Comparison of ENCODE assay signal across 9 mouse cellular contexts in the genomic region with DNA sequence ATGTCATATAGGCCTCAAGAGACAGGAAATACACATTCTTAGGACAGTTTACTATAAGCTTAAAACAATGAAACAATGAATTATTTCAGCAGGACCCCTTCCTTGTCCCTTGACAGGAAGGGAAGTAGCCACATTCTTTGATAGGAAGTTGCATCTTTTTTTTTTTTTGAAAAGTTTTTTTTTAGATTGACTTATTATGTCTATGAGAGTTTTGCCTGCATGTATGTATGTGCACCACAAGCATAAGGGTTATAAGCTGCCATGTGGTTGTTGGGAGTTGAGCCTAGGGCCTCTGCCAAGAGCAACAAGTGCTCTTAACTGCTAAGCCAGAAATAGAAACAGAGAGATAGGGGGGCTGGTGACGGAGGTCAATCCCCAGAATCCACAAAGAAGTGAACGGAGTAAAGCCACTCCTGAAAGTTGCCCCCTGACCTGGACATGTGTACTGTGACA. TPM values are rescaled to one million over a fixed set of nuclear protein-coding genes. Genes with fewer than 3 reads are reported as not detected.
A peak's percentile ranks its signal among the peaks of the same experiment; 100 is the strongest.
DNase-seq lines count a peak whose midpoint lies in the region; ATAC-seq and TF ChIP-seq lines count a peak whose summit lies in the region.
"Had no signal": no experiment of that assay in that cellular context is flagged by ENCODE, and none has a peak within 500 bp of the region (broad histone marks: within the 10 kb centered on the region; RNA-seq: fewer than 3 reads in every experiment).

No protein-coding gene starts in this region.

- H3K4me2 ChIP-seq in hindbrain, postnatal 0 days (ENCODE audit: low read depth, low read length): no peak overlapping the region
- H3K4me2 ChIP-seq in hindbrain, embryonic 12.5 days (replicated peaks): no peak overlapping the region

- H3K4me1 ChIP-seq in hindbrain, postnatal 0 days (ENCODE audit: insufficient read depth, low read length): no peaks in the 10 kb centered on the region
- H3K4me1 ChIP-seq in hindbrain, embryonic 12.5 days: no peaks in the 10 kb centered on the region
- peaks cover 35% of the 10 kb centered on the region for H3K4me1 ChIP-seq in lung, adult 2 months (ENCODE audit: control insufficient read depth, insufficient read depth, low read length)

- peaks cover 62% of the 10 kb centered on the region for H3K36me3 ChIP-seq in hindbrain, postnatal 0 days (ENCODE audit: insufficient read depth, low read length)
- H3K36me3 ChIP-seq in hindbrain, embryonic 12.5 days: peaks cover 68% of the 10 kb centered on the region
- peaks cover 55% of the 10 kb centered on the region for H3K36me3 ChIP-seq in macrophage (ENCODE audit: inconsistent target)

- no peak for DNase-seq in hindbrain, postnatal 0 days (ENCODE audit: low spot score)
- DNase-seq in lung, postnatal 36 days: peak; percentile 46
- DNase-seq in lung, adult 2 months: no peak
- no peak for DNase-seq in adrenal gland, postnatal 4 days (ENCODE audit: low spot score in 2 of 2)
- no peak for DNase-seq in ovary, postnatal 10 days (ENCODE audit: low spot score)
- DNase-seq: adrenal gland, adult 8-10 months had no signal

- H3K9me3 ChIP-seq in hindbrain, postnatal 0 days (ENCODE audit: low read length): no peaks in the 10 kb centered on the region
- H3K9me3 ChIP-seq in hindbrain, embryonic 12.5 days (replicated peaks): no peaks in the 10 kb centered on the region

- no peaks in the 10 kb centered on the region for H3K27me3 ChIP-seq in hindbrain, postnatal 0 days (ENCODE audit: insufficient read depth, low read length)
- no peaks in the 10 kb centered on the region for H3K27me3 ChIP-seq in hindbrain, embryonic 12.5 days

- no peak overlapping the region for H3K4me3 ChIP-seq in hindbrain, postnatal 0 days (ENCODE audit: low read length)
- H3K4me3 ChIP-seq in hindbrain, embryonic 12.5 days: no peak overlapping the region
- H3K4me3 ChIP-seq in lung, adult 2 months (replicated peaks; ENCODE audit: extremely low read depth, low read depth, low read length): no peak overlapping the region
- H3K4me3 ChIP-seq in macrophage (ENCODE audit: inconsistent target): no peak overlapping the region

- peaks cover 3% of the 10 kb centered on the region; the same call in 1 of the 2 replicates for H3K79me2 ChIP-seq in macrophage (ENCODE audit: inconsistent target)

- no peak for TF ChIP-seq POLR2A in lung, adult 2 months (IDR thresholded peaks at IDR 0.05; ENCODE audit: borderline replicate concordance, extremely low read depth, low read depth, low read length)

- H3K9ac ChIP-seq in hindbrain, postnatal 0 days (replicated peaks; ENCODE audit: low read length): no peak overlapping the region
- H3K9ac ChIP-seq in hindbrain, embryonic 12.5 days: no peak overlapping the region

- no peak for ATAC-seq in hindbrain, postnatal 0 days
- no peak for ATAC-seq in hindbrain, embryonic 12.5 days (ENCODE audit: low FRiP score)
- 0 out of 2 replicates have a peak, but pooled peaks have one; percentile 10 for ATAC-seq in common myeloid progenitor, adult 5-6 weeks (replicated peaks; ENCODE audit: low read depth, poor library complexity, severe bottlenecking)

- 76% methylated on average over 2 of the region's 2 CpGs for WGBS in hindbrain, postnatal 0 days
- WGBS in hindbrain, embryonic 12.5 days: 78% methylated on average over 2 of the region's 2 CpGs
- WGBS in lung, adult 2 months: 20% methylated on average over 2 of the region's 2 CpGs
- WGBS in macrophage (ENCODE audit: missing documents): 15% methylated on average over 2 of the region's 2 CpGs

- no peak for TF ChIP-seq CTCF in hindbrain, postnatal 0 days (IDR thresholded peaks at IDR 0.05; ENCODE audit: low read depth)
- TF ChIP-seq CTCF in lung, adult 2 months (IDR thresholded peaks at IDR 0.05; ENCODE audit: insufficient read depth, low read length): no peak

- H3K27ac ChIP-seq in hindbrain, postnatal 0 days: 0 out of 2 replicates have a peak overlapping the region, but pooled peaks have one; percentile 6
- no peak overlapping the region for H3K27ac ChIP-seq in hindbrain, embryonic 12.5 days
- peak overlapping the region; percentile 69 for H3K27ac ChIP-seq in macrophage

RNA-seq across cellular contexts. Expression of a gene that starts 6.7 kb away (rescaled TPM):
- 52.1 and 53.2 TPM in 2 replicates for total RNA-seq in hindbrain, postnatal 0 days (2014; rRNA removed)
- polyA plus RNA-seq in hindbrain, postnatal 0 days (2015; fragmentation: Nextera tagmentation; extraction: Ambion mirVana): 38.8 and 43.9 TPM in 2 replicates
- 28.7 and 30.3 TPM in 2 replicates for polyA plus RNA-seq in hindbrain, embryonic 12.5 days (2016; fragmentation: Nextera tagmentation; extraction: Ambion mirVana)
- 96.6 and 130 TPM in 2 replicates for polyA plus RNA-seq in lung, adult 2 months (2012; rRNA removed)
- 24.0 and 36.3 TPM in 2 replicates for total RNA-seq in common myeloid progenitor, adult 5-6 weeks (2017)
- 100 to 1,000 TPM in 17 of 26 experiments, 10 to 100 TPM in 9; 32.1 to 200 (median 143) TPM for total RNA-seq in macrophage (2018; cell fraction: chromatin; rRNA removed)
- total RNA-seq in macrophage (2018; cell fraction: cytosol; rRNA removed): 10 to 100 TPM; 29.2 to 51.8 (median 41.0) TPM
- total RNA-seq in macrophage (2018; cell fraction: nucleus; rRNA removed): 100 to 1,000 TPM in 12 of 26 experiments, 10 to 100 TPM in 14; 30.5 to 167 (median 94.2) TPM
- 20.3 to 48.0 TPM (median 38.4 TPM) in 3 replicates for polyA plus RNA-seq in macrophage (2018)
- total RNA-seq in adrenal gland, postnatal 4 days (2021): 10 to 100 TPM; 59.8 to 64.4 TPM

RNA-seq across cellular contexts. Expression of a gene that starts 26.2 kb away (rescaled TPM):
- 20.5 and 22.4 TPM in 2 replicates for total RNA-seq in hindbrain, postnatal 0 days (2014; rRNA removed)
- 9.3 and 9.5 TPM in 2 replicates for polyA plus RNA-seq in hindbrain, postnatal 0 days (2015; fragmentation: Nextera tagmentation; extraction: Ambion mirVana)
- polyA plus RNA-seq in hindbrain, embryonic 12.5 days (2016; fragmentation: Nextera tagmentation; extraction: Ambion mirVana): 18.7 and 19.3 TPM in 2 replicates
- polyA plus RNA-seq in lung, adult 2 months (2012; rRNA removed): 216 and 256 TPM in 2 replicates
- total RNA-seq in common myeloid progenitor, adult 5-6 weeks (2017): 19.5 and 22.3 TPM in 2 replicates
- 100 to 1,000 TPM; 148 to 797 (median 256) TPM for total RNA-seq in macrophage (2018; cell fraction: chromatin; rRNA removed)
- 100 to 1,000 TPM in 2 of 26 experiments, 10 to 100 TPM in 24; 62.7 to 107 (median 85.7) TPM for total RNA-seq in macrophage (2018; cell fraction: cytosol; rRNA removed)
- total RNA-seq in macrophage (2018; cell fraction: nucleus; rRNA removed): 100 to 1,000 TPM in 23 of 26 experiments, 10 to 100 TPM in 3; 87.8 to 217 (median 136) TPM
- 62.9 to 77.4 TPM (median 64.6 TPM) in 3 replicates for polyA plus RNA-seq in macrophage (2018)
- total RNA-seq in adrenal gland, postnatal 4 days (2021): 100 to 1,000 TPM; 122 to 132 TPM

RNA-seq across cellular contexts. Expression of a gene that starts 36.2 kb away (rescaled TPM):
- 90.7 and 91.4 TPM in 2 replicates for total RNA-seq in hindbrain, postnatal 0 days (2014; rRNA removed)
- 95.9 and 109 TPM in 2 replicates for polyA plus RNA-seq in hindbrain, postnatal 0 days (2015; fragmentation: Nextera tagmentation; extraction: Ambion mirVana)
- polyA plus RNA-seq in hindbrain, embryonic 12.5 days (2016; fragmentation: Nextera tagmentation; extraction: Ambion mirVana): 116 and 125 TPM in 2 replicates
- 56.1 and 70.4 TPM in 2 replicates for polyA plus RNA-seq in lung, adult 2 months (2012; rRNA removed)
- 74.6 and 76.9 TPM in 2 replicates for total RNA-seq in common myeloid progenitor, adult 5-6 weeks (2017)
- total RNA-seq in macrophage (2018; cell fraction: chromatin; rRNA removed): 100 to 1,000 TPM in 25 of 26 experiments, 10 to 100 TPM in 1; 81.1 to 352 (median 282) TPM
- 100 to 1,000 TPM; 242 to 357 (median 310) TPM for total RNA-seq in macrophage (2018; cell fraction: cytosol; rRNA removed)
- total RNA-seq in macrophage (2018; cell fraction: nucleus; rRNA removed): 100 to 1,000 TPM in 25 of 26 experiments, 10 to 100 TPM in 1; 98.7 to 332 (median 234) TPM
- polyA plus RNA-seq in macrophage (2018): 282 to 582 TPM (median 340 TPM) in 3 replicates
- 100 to 1,000 TPM; 120 to 135 TPM for total RNA-seq in adrenal gland, postnatal 4 days (2021)

RNA-seq across cellular contexts. Expression of a gene that starts 54.9 kb away (rescaled TPM):
- total RNA-seq in hindbrain, postnatal 0 days (2014; rRNA removed): 83.3 and 111 TPM in 2 replicates
- 82.3 and 82.5 TPM in 2 replicates for polyA plus RNA-seq in hindbrain, postnatal 0 days (2015; fragmentation: Nextera tagmentation; extraction: Ambion mirVana)
- 136 and 138 TPM in 2 replicates for polyA plus RNA-seq in hindbrain, embryonic 12.5 days (2016; fragmentation: Nextera tagmentation; extraction: Ambion mirVana)
- polyA plus RNA-seq in lung, adult 2 months (2012; rRNA removed): 49.5 and 140 TPM in 2 replicates
- total RNA-seq in common myeloid progenitor, adult 5-6 weeks (2017): 38.9 and 51.4 TPM in 2 replicates
- 100 to 1,000 TPM; 135 to 258 (median 172) TPM for total RNA-seq in macrophage (2018; cell fraction: chromatin; rRNA removed)
- 100 to 1,000 TPM in 3 of 26 experiments, 10 to 100 TPM in 23; 72.1 to 124 (median 81.7) TPM for total RNA-seq in macrophage (2018; cell fraction: cytosol; rRNA removed)
- total RNA-seq in macrophage (2018; cell fraction: nucleus; rRNA removed): 100 to 1,000 TPM in 25 of 26 experiments, 10 to 100 TPM in 1; 97.0 to 221 (median 127) TPM
- polyA plus RNA-seq in macrophage (2018): 52.3 to 73.1 TPM (median 60.5 TPM) in 3 replicates
- total RNA-seq in adrenal gland, postnatal 4 days (2021): 100 to 1,000 TPM; 106 to 108 TPM
